Mouse (Mus musculus) kidney, postnatal 0 days (tissue): ENCODE data around the gene Tmem94. TPM values are rescaled to one million over a fixed set of nuclear protein-coding genes. Genes with fewer than 3 reads are reported as not detected.
A peak's percentile ranks its signal among the peaks of the same experiment; 100 is the strongest.
"Not testable (repeated sequence)": the region's sequence is repeated elsewhere in the genome, so short reads cannot be mapped to it uniquely, and the experiment has no call there.

Experiments
- ATAC-seq: fragments of 200-750 bp; cut with Nextera tagmentation; replicated peaks from 2 replicates; pipeline ENCODE4 v1.8.0; 2017; ENCODE audit warnings: low read depth, moderate number of reproducible peaks, moderate TSS enrichment, moderate library complexity; ENCODE audit not compliant: low FRiP score
- DNase-seq: peaks from one replicate; pipeline ENCODE4 v3.0.0-alpha.2; 2016; ENCODE audit warnings: low spot score
- H3K27ac ChIP-seq: fragments of 300-500 bp; sonication (generic); 2 replicates; pipeline ENCODE4 v1.5.1; 2014; ENCODE audit warnings: mild to moderate bottlenecking
- H3K27me3 ChIP-seq: fragments of 300-500 bp; sonication (generic); 2 replicates; pipeline ENCODE4 v1.6.1; 2014; ENCODE audit warnings: low read length, mixed read lengths; ENCODE audit not compliant: insufficient read depth
- H3K36me3 ChIP-seq: fragments of 300-500 bp; sonication (generic); 2 replicates; pipeline ENCODE4 v1.6.1; 2014; ENCODE audit warnings: low read length, mixed read lengths; ENCODE audit not compliant: insufficient read depth
- H3K4me1 ChIP-seq: fragments of 300-500 bp; sonication (generic); replicated peaks from 2 replicates; pipeline ENCODE4 v1.6.1; 2014; ENCODE audit warnings: antibody characterized with exemption, low read length, mixed read lengths; ENCODE audit not compliant: insufficient read depth
- H3K4me2 ChIP-seq: fragments of 300-500 bp; sonication (generic); 2 replicates; pipeline ENCODE4 v1.6.1; 2014; ENCODE audit warnings: mild to moderate bottlenecking, low read length, moderate library complexity, mixed read lengths
- H3K4me3 ChIP-seq: fragments of 300-500 bp; sonication (generic); replicated peaks from 2 replicates; pipeline ENCODE4 v1.5.1; 2014; ENCODE audit warnings: low read depth, low read length
- H3K9ac ChIP-seq: fragments of 300-500 bp; sonication (generic); 2 replicates; pipeline ENCODE4 v1.6.1; 2014; ENCODE audit warnings: low read depth, low read length
- H3K9me3 ChIP-seq: fragments of 300-500 bp; sonication (generic); replicated peaks from 2 replicates; pipeline ENCODE4 v1.6.1; 2016; ENCODE audit warnings: low read length, inconsistent platforms, mixed read lengths
- CTCF ChIP-seq: IDR thresholded peaks from 2 replicates; pipeline ENCODE4 v1.5.1; 2016; ENCODE audit warnings: antibody characterized with exemption, low read depth, mild to moderate bottlenecking, moderate library complexity
- WGBS: fragments of 180-500 bp; shearing (Covaris S2); extraction: QIAGEN DNeasy Blood & Tissue Kit; methylation state at CpG from one replicate; pipeline ENCODE4 v1.1.7; 2014; 5-methylcytosine and 5-hydroxymethylcytosine counted together
- polyA plus RNA-seq: library from polyadenylated mRNA; unstranded; fragments of >200 nt; fragmentation: Nextera tagmentation; extraction: Ambion mirVana; gene quantifications from 2 replicates; pipeline ENCODE4 v1.2.1, GENCODE M21; 2015

Gene Tmem94
- polyA plus RNA-seq, 1 experiment from 2014 or later = 19.6 TPM

DNA sequence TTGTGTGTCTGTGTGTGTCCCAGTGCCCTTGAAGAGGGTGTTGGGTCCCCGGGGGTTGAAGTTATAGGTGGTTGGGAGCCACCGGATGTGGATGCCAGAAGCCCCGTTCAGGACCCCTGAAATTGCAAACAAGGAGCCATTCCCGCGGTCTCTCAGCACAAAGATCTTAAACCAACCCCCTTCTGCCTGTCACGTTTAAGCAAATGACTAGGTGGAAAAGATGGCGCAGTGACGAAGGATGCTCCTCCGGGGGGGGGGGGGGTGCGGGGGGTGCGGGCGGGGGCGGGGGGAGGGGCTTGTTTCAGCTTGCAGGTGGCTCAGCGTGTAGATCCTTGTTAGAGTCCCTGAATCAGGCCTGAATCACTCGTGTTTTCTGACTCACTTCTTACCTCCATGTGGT, 17.9 kb upstream of the Tmem94 start:
- WGBS = 5% methylated on average over 12 of the region's 15 CpGs
- Histone ChIP-seq H3K36me3 (no peaks in the 10 kb centered on the region), H3K4me2 (peak overlapping the region; percentile 39), H3K9me3 (no peaks in the 10 kb centered on the region), H3K4me1 (no peaks in the 10 kb centered on the region), H3K4me3 (no peak overlapping the region), H3K9ac (no peak overlapping the region), H3K27me3 (no peaks in the 10 kb centered on the region), H3K27ac (no peak overlapping the region)
- ATAC-seq (no peak), DNase-seq (no peak)
- TF ChIP-seq CTCF = no peak

DNA sequence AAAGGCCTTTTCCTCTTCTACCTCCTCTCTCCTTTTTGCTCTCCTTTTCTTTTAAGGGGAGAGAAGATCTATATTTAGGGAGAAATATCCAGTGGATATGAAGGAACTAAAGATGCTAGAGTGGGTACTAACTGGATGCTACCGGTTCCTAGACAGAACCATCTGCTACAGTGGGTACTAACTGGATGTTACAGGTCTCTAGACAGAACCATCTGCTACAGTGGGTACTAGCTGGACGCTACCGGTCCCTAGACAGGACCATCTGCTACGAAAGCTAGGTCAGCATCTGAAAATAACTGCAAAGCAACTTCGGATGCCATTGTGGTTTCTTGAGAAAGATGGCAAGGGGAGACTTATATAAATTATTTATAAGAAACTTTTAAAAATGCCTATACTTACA, 15.4 kb upstream of the Tmem94 start:
- Histone ChIP-seq H3K4me2 (no peak overlapping the region), H3K36me3 (no peaks in the 10 kb centered on the region), H3K27ac (no peak overlapping the region), H3K4me1 (no peaks in the 10 kb centered on the region), H3K4me3 (no peak overlapping the region), H3K27me3 (no peaks in the 10 kb centered on the region), H3K9ac (no peak overlapping the region), H3K9me3 (no peaks in the 10 kb centered on the region)
- no peak for TF ChIP-seq CTCF
- 87% methylated on average over 5 of the region's 5 CpGs for WGBS
- ATAC-seq = no peak
- no peak for DNase-seq

DNA sequence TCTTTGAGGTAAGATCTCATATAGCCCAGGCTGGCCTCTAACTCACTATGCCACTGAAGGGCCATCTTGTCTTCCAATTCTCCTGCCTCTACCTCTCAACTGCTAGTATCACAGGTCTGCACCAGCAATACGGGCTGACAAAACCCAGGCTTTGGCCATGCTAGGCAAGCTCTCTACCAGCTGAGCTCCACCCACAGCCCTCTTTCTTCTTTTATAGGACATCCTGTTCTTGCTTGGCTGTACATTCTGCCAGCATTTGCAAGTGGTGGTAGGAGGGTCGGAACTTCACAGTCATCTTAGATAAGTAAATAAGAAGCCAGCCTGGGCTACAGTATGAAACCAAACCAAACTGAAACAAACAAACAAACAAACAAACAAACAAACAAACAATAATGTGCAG, 13.5 kb upstream of the Tmem94 start:
- DNase-seq (no peak), ATAC-seq (no peak)
- Histone ChIP-seq H3K9ac (no peak overlapping the region), H3K27ac (no peak overlapping the region), H3K4me1 (no peaks in the 10 kb centered on the region), H3K9me3 (no peaks in the 10 kb centered on the region), H3K36me3 (no peaks in the 10 kb centered on the region), H3K27me3 (no peaks in the 10 kb centered on the region), H3K4me2 (no peak overlapping the region), H3K4me3 (no peak overlapping the region)
- WGBS = 53% methylated on average over 2 of the region's 2 CpGs
- no peak for TF ChIP-seq CTCF

DNA sequence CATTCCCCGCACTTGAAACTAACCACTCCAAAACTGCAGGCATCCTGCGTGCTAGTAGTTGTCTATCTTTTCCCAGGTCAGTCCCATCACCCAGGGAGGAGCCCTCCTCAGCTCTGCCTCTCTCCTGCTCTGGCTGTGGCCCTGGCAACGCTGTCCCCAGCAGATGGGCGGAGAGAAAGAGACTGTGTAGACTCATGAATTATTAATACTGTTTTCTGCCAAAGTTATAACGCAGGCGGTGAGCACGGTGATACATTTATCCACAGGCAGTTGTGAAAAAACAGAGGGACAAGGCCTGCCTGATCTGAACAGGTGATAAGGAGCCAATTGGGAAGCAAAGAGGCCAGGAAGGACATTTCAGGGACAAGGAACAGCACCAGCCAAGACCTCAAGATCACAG, 12.6 kb upstream of the Tmem94 start:
- no peak for ATAC-seq
- Histone ChIP-seq H3K27me3 (no peaks in the 10 kb centered on the region), H3K9ac (no peak overlapping the region), H3K4me1 (no peaks in the 10 kb centered on the region), H3K4me3 (no peak overlapping the region), H3K36me3 (no peaks in the 10 kb centered on the region), H3K4me2 (no peak overlapping the region), H3K27ac (no peak overlapping the region), H3K9me3 (no peaks in the 10 kb centered on the region)
- TF ChIP-seq CTCF = no peak
- 69% methylated on average over 7 of the region's 7 CpGs for whole genome bisulfite sequencing
- no peak for DNase-seq

DNA sequence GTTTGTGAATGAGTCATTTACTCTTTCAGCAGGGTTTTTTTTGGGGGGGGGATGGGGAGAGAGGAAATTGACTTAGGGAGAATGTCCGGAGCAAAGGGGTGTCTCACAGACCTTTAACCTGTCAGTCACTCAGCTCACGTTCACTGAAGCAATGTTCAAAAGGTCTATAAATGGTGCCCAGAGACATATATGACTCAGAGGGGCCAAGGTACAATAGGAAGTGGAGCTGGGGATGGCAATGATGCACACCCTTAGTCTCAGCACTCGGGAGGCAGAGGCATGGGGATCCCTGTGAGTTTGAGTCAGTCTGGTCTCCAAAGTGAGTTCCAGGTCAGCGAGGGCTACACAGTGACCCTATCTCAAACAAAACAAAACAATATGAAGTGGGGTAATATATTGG, 11.7 kb upstream of the Tmem94 start:
- Histone ChIP-seq H3K36me3 (no peaks in the 10 kb centered on the region), H3K4me3 (no peak overlapping the region), H3K27ac (no peak overlapping the region), H3K4me2 (no peak overlapping the region), H3K27me3 (no peaks in the 10 kb centered on the region), H3K4me1 (no peaks in the 10 kb centered on the region), H3K9ac (no peak overlapping the region), H3K9me3 (no peaks in the 10 kb centered on the region)
- 42% methylated on average over 4 of the region's 4 CpGs for WGBS
- no peak for TF ChIP-seq CTCF
- DNase-seq (no peak), ATAC-seq (no peak)

DNA sequence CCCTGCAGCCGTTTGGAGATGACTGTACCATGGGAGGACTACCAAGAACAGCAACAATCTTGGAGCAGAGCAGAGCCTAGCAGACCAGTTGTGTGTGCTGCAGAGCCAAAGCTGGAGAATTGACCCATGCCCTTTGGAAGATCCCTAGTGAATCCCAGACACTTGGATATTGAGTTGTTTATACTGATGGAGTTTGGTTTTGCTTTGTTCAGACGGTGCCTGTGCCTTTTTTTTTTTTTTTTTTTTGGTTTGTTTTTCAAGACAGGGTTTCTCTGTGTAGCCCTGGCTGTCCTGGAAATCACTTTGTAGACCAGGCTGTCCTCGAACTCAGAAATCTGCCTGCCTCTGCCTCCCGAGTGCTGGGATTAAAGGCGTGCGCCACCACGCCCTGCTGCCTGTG, 3.1 kb upstream of the Tmem94 start:
- H3K27ac ChIP-seq, DNase-seq: not testable (repeated sequence)
- 95% methylated on average over 7 of the region's 7 CpGs for WGBS

DNA sequence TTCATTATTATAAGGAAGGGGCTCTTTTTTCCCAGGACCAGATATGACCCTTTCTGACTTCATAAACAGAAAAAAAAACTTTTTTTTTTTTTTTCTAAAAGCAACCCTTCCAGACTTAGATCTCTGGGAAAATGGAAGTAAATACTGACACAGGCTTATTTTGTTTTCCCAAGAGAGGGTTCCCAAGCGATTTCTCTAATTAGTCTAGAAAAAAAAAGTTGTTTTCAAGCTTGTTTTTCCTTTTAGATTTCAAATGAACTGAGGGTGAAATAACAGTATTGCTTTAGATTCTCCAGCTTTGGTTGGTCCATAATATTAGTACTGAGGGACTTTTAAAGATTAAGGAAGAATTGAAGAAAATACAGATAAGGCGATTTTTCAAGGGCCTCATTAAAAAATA, 535 bp upstream of the Tmem94 start:
- ATAC-seq (no peak), DNase-seq (no peak)
- H3K36me3 ChIP-seq = no peaks in the 10 kb centered on the region
- peak overlapping the region; percentile 86 for H3K4me3 ChIP-seq
- no peaks in the 10 kb centered on the region for H3K9me3 ChIP-seq
- H3K9ac ChIP-seq = 0 out of 2 replicates have a peak overlapping the region, but pooled peaks have one; percentile 48
- H3K27ac ChIP-seq = no peak overlapping the region
- H3K27me3 ChIP-seq = no peaks in the 10 kb centered on the region
- 24% methylated on average over 2 of the region's 2 CpGs for WGBS
- H3K4me2 ChIP-seq = peak overlapping the region; percentile 56
- no peak for TF ChIP-seq CTCF
- H3K4me1 ChIP-seq = peaks cover 11% of the 10 kb centered on the region; the same call in 1 of the 2 replicates

More for the DNA sequence above, 3.1 kb upstream of the Tmem94 start:
- not testable (repeated sequence) for H3K9me3 ChIP-seq, H3K4me3 ChIP-seq, H3K9ac ChIP-seq, H3K4me1 ChIP-seq, H3K27me3 ChIP-seq, H3K4me2 ChIP-seq, ATAC-seq, H3K36me3 ChIP-seq
